In the genomic region with DNA sequence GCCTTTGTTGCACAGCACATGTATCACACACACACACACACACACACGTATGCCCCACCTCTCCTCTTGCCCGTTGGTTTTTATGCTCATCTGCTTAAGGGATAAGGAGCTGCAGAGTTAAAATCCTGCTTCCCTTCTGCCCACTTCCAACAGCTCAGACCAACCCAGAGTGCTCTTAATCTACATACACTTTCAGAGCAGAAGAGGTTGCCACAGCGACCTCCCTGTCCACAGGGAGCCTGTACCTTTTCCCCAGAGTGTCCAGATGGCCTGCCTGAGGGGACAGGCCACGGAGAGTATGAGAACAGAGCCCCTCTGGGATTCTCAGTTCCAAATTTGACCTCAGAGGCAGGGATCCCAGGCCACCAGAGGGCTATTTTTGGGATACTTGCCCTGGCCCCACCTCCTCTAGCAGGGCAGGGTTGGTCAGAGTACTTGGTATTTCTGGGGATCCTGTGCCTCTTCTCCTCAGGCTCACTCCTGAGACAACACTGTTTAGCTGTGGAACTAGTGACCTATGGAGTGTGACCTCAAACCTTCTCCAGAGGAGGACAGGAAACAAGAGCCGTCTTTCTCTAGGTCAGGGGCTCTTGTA, we compare ENCODE assay signal across 16 mouse cellular contexts. TPM values are rescaled to one million over a fixed set of nuclear protein-coding genes. Genes with fewer than 3 reads are reported as not detected.
DNase-seq lines count a peak whose midpoint lies in the region; ATAC-seq and TF ChIP-seq lines count a peak whose summit lies in the region.
"Had no signal": no experiment of that assay in that cellular context is flagged by ENCODE, and none has a peak within 500 bp of the region (broad histone marks: within the 10 kb centered on the region; RNA-seq: fewer than 3 reads in every experiment).

No protein-coding gene starts in this region.

- no peak overlapping the region for H3K4me3 ChIP-seq in forebrain, embryonic 10.5 days
- H3K4me3 ChIP-seq in forebrain, embryonic 16.5 days (replicated peaks; ENCODE audit: low read length), result no peak overlapping the region
- H3K4me3 ChIP-seq in lung, embryonic 15.5 days, result no peak overlapping the region
- H3K4me3 ChIP-seq in lung, adult 2 months (replicated peaks; ENCODE audit: extremely low read depth, low read depth, low read length), result no peak overlapping the region
- no peak overlapping the region for H3K4me3 ChIP-seq in midbrain, embryonic 16.5 days (ENCODE audit: low read depth, low read length)
- H3K4me3 ChIP-seq: embryonic facial prominence, embryonic 12.5 days; forebrain, embryonic 15.5 days; hindbrain, embryonic 15.5 days had no signal

- TF ChIP-seq CTCF in lung, adult 2 months (IDR thresholded peaks at IDR 0.05; ENCODE audit: insufficient read depth, low read length), result no peak

- H3K36me3 ChIP-seq in forebrain, embryonic 10.5 days (replicated peaks), result no peaks in the 10 kb centered on the region
- H3K36me3 ChIP-seq in forebrain, embryonic 16.5 days (ENCODE audit: control insufficient read depth, insufficient read depth), result no peaks in the 10 kb centered on the region
- H3K36me3 ChIP-seq in lung, embryonic 15.5 days, result no peaks in the 10 kb centered on the region
- no peaks in the 10 kb centered on the region for H3K36me3 ChIP-seq in midbrain, embryonic 16.5 days (ENCODE audit: control insufficient read depth, insufficient read depth, low read length)
- H3K36me3 ChIP-seq: embryonic facial prominence, embryonic 12.5 days; forebrain, embryonic 15.5 days; hindbrain, embryonic 15.5 days had no signal

- DNase-seq in forebrain, embryonic 10.5 days (ENCODE audit: extremely low spot score, low spot score), result no peak
- DNase-seq in lung, adult 2 months, result no peak
- peak; percentile 34 to 38 for DNase-seq in heart, adult 9 months (ENCODE audit: low spot score in 2 of 2)
- DNase-seq in mesoderm, embryonic 11.5 days (ENCODE audit: low read depth, low spot score), result peak; percentile 39
- DNase-seq: adrenal gland, adult 2 months; B cell, adult 2 months; cerebellum, adult 11 months; thymus, postnatal 36 days had no signal

- H3K9ac ChIP-seq in forebrain, embryonic 16.5 days (replicated peaks; ENCODE audit: low read depth, low read length), result no peak overlapping the region
- H3K9ac ChIP-seq in lung, embryonic 15.5 days, result no peak overlapping the region
- H3K9ac ChIP-seq in midbrain, embryonic 16.5 days (ENCODE audit: low read depth, low read length), result no peak overlapping the region
- H3K9ac ChIP-seq: embryonic facial prominence, embryonic 12.5 days; forebrain, embryonic 15.5 days; hindbrain, embryonic 15.5 days had no signal

- WGBS in forebrain, embryonic 10.5 days, result 38% methylated on average over 5 of the region's 5 CpGs
- 34% methylated on average over 5 of the region's 5 CpGs for WGBS in forebrain, embryonic 16.5 days
- WGBS in lung, embryonic 15.5 days, result 23% methylated on average over 5 of the region's 5 CpGs
- 42% methylated on average over 5 of the region's 5 CpGs for WGBS in lung, adult 2 months
- 25% methylated on average over 5 of the region's 5 CpGs for WGBS in midbrain, embryonic 16.5 days

- peaks cover 63% of the 10 kb centered on the region for H3K4me1 ChIP-seq in forebrain, embryonic 10.5 days
- peaks cover 12% of the 10 kb centered on the region; the same call in 1 of the 2 replicates for H3K4me1 ChIP-seq in forebrain, embryonic 16.5 days (replicated peaks; ENCODE audit: control insufficient read depth, insufficient read depth, low read length)
- peaks cover 26% of the 10 kb centered on the region for H3K4me1 ChIP-seq in lung, embryonic 15.5 days
- peaks cover 4% of the 10 kb centered on the region for H3K4me1 ChIP-seq in lung, adult 2 months (ENCODE audit: control insufficient read depth, insufficient read depth, low read length)
- H3K4me1 ChIP-seq in midbrain, embryonic 16.5 days (ENCODE audit: control insufficient read depth, insufficient read depth, low read length), result 0 out of 2 replicates have a peak, but pooled peaks cover 2% of the 10 kb centered on the region
- H3K4me1 ChIP-seq: hindbrain, embryonic 15.5 days had no signal

- 0 out of 2 replicates have a peak, but pooled peaks cover 4% of the 10 kb centered on the region for H3K27me3 ChIP-seq in forebrain, embryonic 10.5 days (ENCODE audit: poor library complexity, severe bottlenecking)
- no peaks in the 10 kb centered on the region for H3K27me3 ChIP-seq in forebrain, embryonic 16.5 days (replicated peaks; ENCODE audit: control insufficient read depth, insufficient read depth, low read length)
- no peaks in the 10 kb centered on the region for H3K27me3 ChIP-seq in lung, embryonic 15.5 days
- H3K27me3 ChIP-seq in midbrain, embryonic 16.5 days (ENCODE audit: control insufficient read depth, insufficient read depth, low read depth, low read length), result no peaks in the 10 kb centered on the region
- H3K27me3 ChIP-seq: forebrain, embryonic 15.5 days; hindbrain, embryonic 15.5 days had no signal

- ATAC-seq in forebrain, embryonic 16.5 days, result no peak
- ATAC-seq in lung, embryonic 15.5 days (ENCODE audit: borderline replicate concordance, extremely low read depth, low FRiP score, low TSS enrichment), result no peak
- no peak for ATAC-seq in frontal cortex, adult (ENCODE audit: low TSS enrichment)
- no peak for ATAC-seq in midbrain, embryonic 16.5 days
- ATAC-seq: forebrain, embryonic 15.5 days had no signal

- H3K4me2 ChIP-seq in forebrain, embryonic 16.5 days (ENCODE audit: low read length), result no peak overlapping the region
- no peak overlapping the region for H3K4me2 ChIP-seq in lung, embryonic 15.5 days
- H3K4me2 ChIP-seq in midbrain, embryonic 16.5 days (ENCODE audit: low read length), result no peak overlapping the region
- H3K4me2 ChIP-seq: embryonic facial prominence, embryonic 12.5 days; forebrain, embryonic 15.5 days; hindbrain, embryonic 15.5 days had no signal

- no peak for TF ChIP-seq POLR2A in lung, adult 2 months (IDR thresholded peaks at IDR 0.05; ENCODE audit: borderline replicate concordance, extremely low read depth, low read depth, low read length)

- H3K9me3 ChIP-seq in forebrain, embryonic 10.5 days, result no peaks in the 10 kb centered on the region
- no peaks in the 10 kb centered on the region for H3K9me3 ChIP-seq in forebrain, embryonic 16.5 days (ENCODE audit: control insufficient read depth, low read length)
- H3K9me3 ChIP-seq in lung, embryonic 15.5 days, result no peaks in the 10 kb centered on the region
- H3K9me3 ChIP-seq in midbrain, embryonic 16.5 days (replicated peaks; ENCODE audit: control insufficient read depth, low read length, poor library complexity, severe bottlenecking), result no peaks in the 10 kb centered on the region
- H3K9me3 ChIP-seq: embryonic facial prominence, embryonic 12.5 days; forebrain, embryonic 15.5 days; hindbrain, embryonic 15.5 days had no signal

- peak overlapping the region; percentile 54; the same call in 1 of the 2 replicates for H3K27ac ChIP-seq in forebrain, embryonic 10.5 days
- H3K27ac ChIP-seq in forebrain, embryonic 16.5 days (ENCODE audit: low read length), result no peak overlapping the region
- peak overlapping the region; percentile 55; the same call in 1 of the 2 replicates for H3K27ac ChIP-seq in lung, embryonic 15.5 days
- no peak overlapping the region for H3K27ac ChIP-seq in midbrain, embryonic 16.5 days (ENCODE audit: low read length)
- H3K27ac ChIP-seq: embryonic facial prominence, embryonic 12.5 days; forebrain, embryonic 15.5 days; hindbrain, embryonic 15.5 days; kidney, postnatal 0 days had no signal

RNA-seq across cellular contexts. Expression of a gene that starts 39.2 kb away (rescaled TPM):
- polyA plus RNA-seq in forebrain, embryonic 10.5 days (2016; fragmentation: Nextera tagmentation; extraction: Ambion mirVana), result not detected in 2 replicates
- not detected in 2 replicates for polyA plus RNA-seq in forebrain, embryonic 16.5 days (2015; fragmentation: Nextera tagmentation; extraction: Ambion mirVana)
- polyA plus RNA-seq in lung, embryonic 15.5 days (2015; fragmentation: Nextera tagmentation; extraction: Ambion mirVana), result not detected in 2 replicates
- not detected in 2 replicates for polyA plus RNA-seq in lung, adult 2 months (2012; rRNA removed)
- 0.26 TPM in 1 of 2 replicates, not detected in the other for polyA plus RNA-seq in midbrain, embryonic 16.5 days (2015; fragmentation: Nextera tagmentation; extraction: Ambion mirVana)
- polyA plus RNA-seq: adrenal gland, adult 2 months; embryonic facial prominence, embryonic 12.5 days; forebrain, embryonic 15.5 days; kidney, postnatal 0 days had no signal

RNA-seq across cellular contexts. Expression of a gene that starts 47.6 kb away (rescaled TPM):
- polyA plus RNA-seq in forebrain, embryonic 10.5 days (2016; fragmentation: Nextera tagmentation; extraction: Ambion mirVana), result 0.28 and 0.37 TPM in 2 replicates
- 0.09 TPM in 1 of 2 replicates, not detected in the other for polyA plus RNA-seq in forebrain, embryonic 16.5 days (2015; fragmentation: Nextera tagmentation; extraction: Ambion mirVana)
- polyA plus RNA-seq in lung, embryonic 15.5 days (2015; fragmentation: Nextera tagmentation; extraction: Ambion mirVana), result 0.08 and 0.39 TPM in 2 replicates
- polyA plus RNA-seq in lung, adult 2 months (2012; rRNA removed), result 0.11 and 0.17 TPM in 2 replicates
- 0.08 TPM in 1 of 2 replicates, not detected in the other for polyA plus RNA-seq in midbrain, embryonic 16.5 days (2015; fragmentation: Nextera tagmentation; extraction: Ambion mirVana)

Comparison
In these comparisons a context has a peak if more than half of its experiments do, and no peak if none do; other contexts are left out.
1. H3K27ac ChIP-seq: peak in forebrain, embryonic 10.5 days (single experiment) and lung, embryonic 15.5 days (single experiment); none in forebrain, embryonic 16.5 days (single experiment) and midbrain, embryonic 16.5 days (single experiment).
2. DNase-seq: peak in heart, adult 9 months (2 of 2) and mesoderm, embryonic 11.5 days (single experiment); none in forebrain, embryonic 10.5 days (single experiment) and lung, adult 2 months (single experiment).